Mouse (Mus musculus) olfactory bulb, adult 2 months (tissue): ENCODE results near the gene Rasa4.

Source experiments
- CTCF ChIP-seq: fragments of 200-500 bp; IDR thresholded peaks from 2 replicates; pipeline ENCODE4 v1.5.1; 2012; ENCODE audit warnings: low read depth, mild to moderate bottlenecking, low read length, moderate library complexity; ENCODE audit not compliant: insufficient read depth
- POLR2A ChIP-seq: fragments of 200-500 bp; IDR thresholded peaks from 2 replicates; pipeline ENCODE4 v1.6.1; 2012; ENCODE audit warnings: mild to moderate bottlenecking, low read depth, low read length, moderate library complexity; ENCODE audit not compliant: insufficient read depth

- no peak for TF ChIP-seq CTCF
- no peak for TF ChIP-seq POLR2A
These were observed 14.8 kb downstream of the Rasa4 start for GRCm38 (mm10) chr5:136098536-136098935.
